Mouse (Mus musculus): ENCODE results near the gene Ccl9. TPM values are rescaled to one million over a fixed set of nuclear protein-coding genes. Genes with fewer than 3 reads are reported as not detected.

Ccl9 gene
- total and polyA plus RNA-seq, 3 experiments: 0.13 to 4.4 (median 3.4) TPM

DNA sequence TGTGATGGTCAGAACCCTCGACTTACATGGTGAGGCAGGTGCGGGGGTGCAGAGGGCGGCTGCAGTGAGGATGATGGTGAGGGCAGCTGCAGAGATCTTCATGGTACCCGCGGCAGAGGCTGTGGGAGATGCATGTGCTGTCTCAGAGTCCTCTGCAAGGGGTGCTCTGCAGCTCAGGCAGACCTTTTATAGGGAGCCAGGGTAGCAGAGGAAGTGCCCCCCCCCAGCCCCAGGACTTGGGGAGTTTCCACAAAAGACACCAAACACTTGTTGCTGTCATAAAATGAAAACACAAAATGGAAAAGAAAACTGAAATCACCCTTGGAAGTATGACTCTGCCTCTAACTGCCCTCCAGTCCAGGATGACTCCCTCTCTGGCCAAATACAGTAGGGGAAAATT lies 48.1 kb downstream of the Ccl9 start, which contains the start of gene Ccl5:
TSS of gene Ccl5 (minus strand) at position 159 of the 400 bp plus-strand sequence.
- TF ChIP-seq GATA1 (IDR thresholded peaks at IDR 0.05; ENCODE audit: borderline replicate concordance, low read length) (no peak), TAL1 (conservative IDR thresholded peaks at IDR 0.05; ENCODE audit: low read depth, low read length) (no peak), GATA2 (IDR thresholded peaks at IDR 0.05; ENCODE audit: borderline replicate concordance, low read depth, low read length) (no peak), POLR2AphosphoS5 (IDR thresholded peaks at IDR 0.05; ENCODE audit: insufficient replicate concordance, low read depth, low read length) (no peak), CTCF (IDR thresholded peaks at IDR 0.05; ENCODE audit: low read depth, low read length) (no peak)
- ATAC-seq (ENCODE audit: extremely low read depth, insufficient number of reproducible peaks, low FRiP score, poor library complexity, severe bottlenecking): no peak

DNA sequence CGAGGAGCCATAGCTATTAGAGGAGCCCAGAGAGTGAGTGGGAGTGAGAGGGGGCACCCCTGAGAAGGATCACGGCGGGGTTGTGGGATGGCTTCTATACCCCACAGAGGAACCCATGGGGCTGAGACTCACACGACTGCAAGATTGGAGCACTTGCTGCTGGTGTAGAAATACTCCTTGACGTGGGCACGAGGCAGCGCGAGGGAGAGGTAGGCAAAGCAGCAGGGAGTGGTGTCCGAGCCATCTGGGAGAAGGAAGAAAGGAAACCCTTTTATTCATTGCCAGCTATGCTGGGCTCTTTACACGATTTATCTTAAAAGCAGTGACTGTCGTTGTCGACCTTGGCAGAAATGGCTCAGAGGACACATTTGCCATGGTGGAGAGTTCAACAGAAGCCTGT lies 49.4 kb downstream of the Ccl9 start:
- no peak for ATAC-seq (ENCODE audit: extremely low read depth, insufficient number of reproducible peaks, low FRiP score, poor library complexity, severe bottlenecking)
- H3K9me3 ChIP-seq (replicated peaks): no peaks in the 10 kb centered on the region
- no peaks in the 10 kb centered on the region for H3K36me3 ChIP-seq (replicated peaks)
- no peak for DNase-seq (ENCODE audit: low spot score)
- H3K4me1 ChIP-seq (ENCODE audit: insufficient read depth, low read depth, low read length): no peaks in the 10 kb centered on the region
- TF ChIP-seq GATA1 (IDR thresholded peaks at IDR 0.05; ENCODE audit: borderline replicate concordance, low read length) (no peak), POLR2AphosphoS5 (IDR thresholded peaks at IDR 0.05; ENCODE audit: insufficient replicate concordance, low read depth, low read length) (no peak), GATA2 (IDR thresholded peaks at IDR 0.05; ENCODE audit: borderline replicate concordance, low read depth, low read length) (no peak), CTCF (IDR thresholded peaks at IDR 0.05; ENCODE audit: low read depth, low read length) (no peak), TAL1 (conservative IDR thresholded peaks at IDR 0.05; ENCODE audit: low read depth, low read length) (no peak)
- peaks cover under 1% of the 10 kb centered on the region; the same call in 1 of the 2 replicates for H3K27me3 ChIP-seq (ENCODE audit: insufficient read depth, low read length)
- no peak overlapping the region for H3K4me3 ChIP-seq (ENCODE audit: low read depth, low read length)

More for the DNA sequence above, 48.1 kb downstream of the Ccl9 start, which contains the start of gene Ccl5:
- Histone ChIP-seq H3K4me1 (ENCODE audit: insufficient read depth, low read depth, low read length) (peaks cover 3% of the 10 kb centered on the region; the same call in 1 of the 2 replicates), H3K4me3 (ENCODE audit: low read depth, low read length) (no peak within 1 kb of the TSS), H3K36me3 (replicated peaks) (no peaks in the 10 kb centered on the region), H3K27me3 (ENCODE audit: insufficient read depth, low read length) (peaks cover 2% of the 10 kb centered on the region; the same call in 1 of the 2 replicates), H3K9me3 (replicated peaks) (no peaks in the 10 kb centered on the region)
- DNase-seq (ENCODE audit: low spot score): no peak

Other genes with a start within 250 kb of the Ccl9 start
- gene Rasl10b, start 169.5 kb downstream of the Ccl9 start, total RNA-seq (2014; fragmentation: Nextera tagmentation): not detected in 2 replicates
- 0.06 TPM in 1 of 2 replicates, not detected in the other for gene Rasl10b, start 169.5 kb downstream of the Ccl9 start, total RNA-seq (2017)
- gene Rasl10b, start 169.5 kb downstream of the Ccl9 start, polyA plus RNA-seq (2012): 0.04 and 0.09 TPM in 2 replicates
- gene Gas2l2, start 149.2 kb downstream of the Ccl9 start, total RNA-seq (2014; fragmentation: Nextera tagmentation): not detected in 2 replicates
- 0.05 and 0.06 TPM in 2 replicates for gene Gas2l2, start 149.2 kb downstream of the Ccl9 start, total RNA-seq (2017)
- not detected in 2 replicates for gene Gas2l2, start 149.2 kb downstream of the Ccl9 start, polyA plus RNA-seq (2012)
- gene 1700020L24Rik, start 141.0 kb downstream of the Ccl9 start, total RNA-seq (2014; fragmentation: Nextera tagmentation): not detected in 2 replicates
- gene 1700020L24Rik, start 141.0 kb downstream of the Ccl9 start, total RNA-seq (2017): not detected in 2 replicates
- gene 1700020L24Rik, start 141.0 kb downstream of the Ccl9 start, polyA plus RNA-seq (2012): not detected in 2 replicates
- gene Mmp28, start 115.6 kb downstream of the Ccl9 start, total RNA-seq (2014; fragmentation: Nextera tagmentation): not detected in 2 replicates
- 0.06 and 0.11 TPM in 2 replicates for gene Mmp28, start 115.6 kb downstream of the Ccl9 start, total RNA-seq (2017)
- gene Mmp28, start 115.6 kb downstream of the Ccl9 start, polyA plus RNA-seq (2012): not detected in 2 replicates
- gene Taf15, start 105.5 kb downstream of the Ccl9 start, total RNA-seq (2014; fragmentation: Nextera tagmentation): 99.5 and 106 TPM in 2 replicates
- gene Taf15, start 105.5 kb downstream of the Ccl9 start, total RNA-seq (2017): 22.7 and 29.9 TPM in 2 replicates
- 41.8 and 47.1 TPM in 2 replicates for gene Taf15, start 105.5 kb downstream of the Ccl9 start, polyA plus RNA-seq (2012)
- not detected in 2 replicates for gene Heatr9, start 56.5 kb downstream of the Ccl9 start, total RNA-seq (2014; fragmentation: Nextera tagmentation)
- not detected in 2 replicates for gene Heatr9, start 56.5 kb downstream of the Ccl9 start, total RNA-seq (2017)
- gene Heatr9, start 56.5 kb downstream of the Ccl9 start, polyA plus RNA-seq (2012): not detected in 2 replicates
- 3.1 TPM in 1 of 2 replicates, not detected in the other for gene Ccl5, start 48.1 kb downstream of the Ccl9 start, total RNA-seq (2014; fragmentation: Nextera tagmentation)
- 0.29 TPM in 1 of 2 replicates, not detected in the other for gene Ccl5, start 48.1 kb downstream of the Ccl9 start, total RNA-seq (2017)
- not detected in 2 replicates for gene Ccl5, start 48.1 kb downstream of the Ccl9 start, polyA plus RNA-seq (2012)
- gene Ccl6, start 14.5 kb upstream of the Ccl9 start, total RNA-seq (2014; fragmentation: Nextera tagmentation): 1.2 TPM in 1 of 2 replicates, not detected in the other
- gene Ccl6, start 14.5 kb upstream of the Ccl9 start, total RNA-seq (2017): 0.33 and 0.70 TPM in 2 replicates
- gene Ccl6, start 14.5 kb upstream of the Ccl9 start, polyA plus RNA-seq (2012): 0.13 and 0.22 TPM in 2 replicates
- not detected in 2 replicates for gene Rpl9-ps1, start 67.0 kb upstream of the Ccl9 start, total RNA-seq (2014; fragmentation: Nextera tagmentation)
- gene Rpl9-ps1, start 67.0 kb upstream of the Ccl9 start, total RNA-seq (2017): not detected in 2 replicates
- gene Rpl9-ps1, start 67.0 kb upstream of the Ccl9 start, polyA plus RNA-seq (2012): not detected in 2 replicates
- gene Ccl3, start 70.7 kb upstream of the Ccl9 start, total RNA-seq (2014; fragmentation: Nextera tagmentation): not detected in 2 replicates
- gene Ccl3, start 70.7 kb upstream of the Ccl9 start, total RNA-seq (2017): 2.0 and 2.7 TPM in 2 replicates
- not detected in 2 replicates for gene Ccl3, start 70.7 kb upstream of the Ccl9 start, polyA plus RNA-seq (2012)
- not detected in 2 replicates for gene Ccl4, start 83.9 kb upstream of the Ccl9 start, total RNA-seq (2014; fragmentation: Nextera tagmentation)
- gene Ccl4, start 83.9 kb upstream of the Ccl9 start, total RNA-seq (2017): 0.38 TPM in 1 of 2 replicates, not detected in the other
- gene Ccl4, start 83.9 kb upstream of the Ccl9 start, polyA plus RNA-seq (2012): not detected in 2 replicates
- not detected in 2 replicates for gene Wfdc17, start 125.4 kb upstream of the Ccl9 start, total RNA-seq (2014; fragmentation: Nextera tagmentation)
- gene Wfdc17, start 125.4 kb upstream of the Ccl9 start, total RNA-seq (2017): not detected in 2 replicates
- not detected in 2 replicates for gene Wfdc17, start 125.4 kb upstream of the Ccl9 start, polyA plus RNA-seq (2012)
- gene Wfdc18, start 130.4 kb upstream of the Ccl9 start, total RNA-seq (2014; fragmentation: Nextera tagmentation): not detected in 2 replicates
- gene Wfdc18, start 130.4 kb upstream of the Ccl9 start, total RNA-seq (2017): not detected in 2 replicates
- gene Wfdc18, start 130.4 kb upstream of the Ccl9 start, polyA plus RNA-seq (2012): not detected in 2 replicates
- not detected in 2 replicates for gene Wfdc21, start 168.3 kb upstream of the Ccl9 start, total RNA-seq (2014; fragmentation: Nextera tagmentation)
- gene Wfdc21, start 168.3 kb upstream of the Ccl9 start, total RNA-seq (2017): not detected in 2 replicates
- not detected in 2 replicates for gene Wfdc21, start 168.3 kb upstream of the Ccl9 start, polyA plus RNA-seq (2012)
- 31.7 and 36.7 TPM in 2 replicates for gene Heatr6, start 175.1 kb upstream of the Ccl9 start, total RNA-seq (2014; fragmentation: Nextera tagmentation)
- gene Heatr6, start 175.1 kb upstream of the Ccl9 start, total RNA-seq (2017): 14.9 and 18.1 TPM in 2 replicates
- gene Heatr6, start 175.1 kb upstream of the Ccl9 start, polyA plus RNA-seq (2012): 4.7 and 7.6 TPM in 2 replicates